Mouse (Mus musculus): ENCODE measurements around the gene Lrch3. TPM values are rescaled to one million over a fixed set of nuclear protein-coding genes. Genes with fewer than 3 reads are reported as not detected.
"Not testable (repeated sequence)": the region's sequence is repeated elsewhere in the genome, so short reads cannot be mapped to it uniquely, and the experiment has no call there.

Lrch3 gene
- total and polyA plus RNA-seq, 3 experiments, result 17.8 to 37.6 (median 31.3) TPM

GRCm38 (mm10) chr16:33055655-33056054, 141.8 kb downstream of the Lrch3 start:
- DNase-seq, result no peak

DNA sequence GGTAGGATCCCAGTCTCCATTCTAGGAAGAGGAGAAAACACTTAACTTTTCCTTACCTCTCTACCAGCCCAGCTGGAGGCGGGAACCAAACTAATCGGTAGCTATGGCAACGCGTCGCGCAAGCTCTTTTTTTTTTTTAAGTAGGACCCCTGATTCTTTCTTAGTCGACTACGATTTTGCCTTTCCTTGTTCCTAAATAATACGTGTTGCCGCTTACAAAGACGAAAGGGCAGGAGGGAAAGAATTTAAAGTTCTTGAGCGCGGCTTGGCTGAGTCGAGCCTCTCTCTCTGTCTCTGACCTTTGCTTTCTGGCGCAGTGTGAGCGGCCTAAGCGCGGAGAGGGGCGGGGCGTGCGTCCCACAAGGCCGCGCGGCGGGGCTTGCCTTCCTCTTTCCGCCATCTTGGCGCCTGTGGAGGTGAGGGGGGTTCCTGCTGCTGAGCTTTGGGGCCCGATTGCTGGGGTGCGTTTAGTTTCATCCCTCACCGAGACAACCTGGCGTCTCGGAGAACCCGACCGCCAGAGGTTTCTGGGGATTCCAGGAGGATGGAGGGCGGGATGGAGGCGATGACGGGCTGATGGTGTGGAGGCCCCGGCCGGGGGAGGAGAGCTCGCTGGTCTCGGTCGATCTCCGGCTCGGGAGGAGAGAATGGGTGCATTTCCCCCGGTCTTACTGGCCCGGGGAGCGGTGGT, 142.3 kb downstream of the Lrch3 start, which contains the start of the genes Iqcg and Rpl35a:
TSS of gene Iqcg (minus strand) at position 124 of the 691 bp plus-strand sequence.
TSS of gene Rpl35a (plus strand) at position 359 of the 691 bp plus-strand sequence.
- peak; percentile 92 for DNase-seq

- no peak for DNase-seq
Measured at GRCm38 (mm10) chr16:33056786-33057185, 142.9 kb downstream of the Lrch3 start.

- DNase-seq, result no peak
Measured at GRCm38 (mm10) chr16:33058033-33058432, 144.1 kb downstream of the Lrch3 start.

- DNase-seq, result not testable (repeated sequence)
Measured at GRCm38 (mm10) chr16:33058656-33059055, 144.8 kb downstream of the Lrch3 start.

DNA sequence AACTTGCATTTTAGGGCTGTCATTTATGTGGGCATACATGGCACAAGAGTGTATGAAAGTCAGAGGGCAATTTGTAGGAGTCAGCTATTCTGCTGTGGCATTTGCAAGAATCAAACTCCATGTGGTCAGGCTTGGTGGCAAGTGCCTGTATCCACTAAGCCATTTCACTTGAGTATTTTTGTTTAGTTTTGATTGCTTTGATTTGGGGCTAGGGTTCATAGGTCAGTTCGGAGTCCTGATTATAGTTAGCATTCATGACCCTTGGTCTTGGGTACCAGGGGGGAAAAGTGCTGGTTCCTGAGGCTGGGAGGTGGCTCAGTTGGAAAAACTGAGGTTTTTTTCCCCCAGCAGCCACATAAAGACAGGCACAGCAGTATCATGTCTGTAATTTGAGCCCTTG, 145.6 kb downstream of the Lrch3 start:
- no peak for DNase-seq

DNA sequence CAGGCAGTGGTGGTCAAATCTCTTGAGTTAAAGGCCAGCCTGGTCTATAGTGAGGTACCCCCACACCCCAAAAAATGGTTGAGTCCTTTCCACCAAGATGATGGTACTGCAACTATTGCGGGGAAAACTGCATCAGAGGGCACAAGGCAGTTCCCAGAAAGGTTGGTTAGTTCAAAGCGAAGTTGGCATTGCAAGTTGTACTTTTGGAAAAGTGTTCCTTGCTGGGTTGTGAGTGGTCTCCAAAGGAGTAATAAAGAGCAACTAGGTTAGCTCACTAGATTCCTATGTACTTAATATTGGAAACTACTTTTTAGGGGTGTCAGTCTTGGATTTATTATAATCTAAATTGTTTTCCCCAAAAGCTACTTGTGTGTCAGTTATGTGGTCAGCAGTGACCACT, 147.0 kb downstream of the Lrch3 start:
- DNase-seq, result no peak

GRCm38 (mm10) chr16:33061400-33061799, 147.5 kb downstream of the Lrch3 start:
- DNase-seq, result no peak

DNA sequence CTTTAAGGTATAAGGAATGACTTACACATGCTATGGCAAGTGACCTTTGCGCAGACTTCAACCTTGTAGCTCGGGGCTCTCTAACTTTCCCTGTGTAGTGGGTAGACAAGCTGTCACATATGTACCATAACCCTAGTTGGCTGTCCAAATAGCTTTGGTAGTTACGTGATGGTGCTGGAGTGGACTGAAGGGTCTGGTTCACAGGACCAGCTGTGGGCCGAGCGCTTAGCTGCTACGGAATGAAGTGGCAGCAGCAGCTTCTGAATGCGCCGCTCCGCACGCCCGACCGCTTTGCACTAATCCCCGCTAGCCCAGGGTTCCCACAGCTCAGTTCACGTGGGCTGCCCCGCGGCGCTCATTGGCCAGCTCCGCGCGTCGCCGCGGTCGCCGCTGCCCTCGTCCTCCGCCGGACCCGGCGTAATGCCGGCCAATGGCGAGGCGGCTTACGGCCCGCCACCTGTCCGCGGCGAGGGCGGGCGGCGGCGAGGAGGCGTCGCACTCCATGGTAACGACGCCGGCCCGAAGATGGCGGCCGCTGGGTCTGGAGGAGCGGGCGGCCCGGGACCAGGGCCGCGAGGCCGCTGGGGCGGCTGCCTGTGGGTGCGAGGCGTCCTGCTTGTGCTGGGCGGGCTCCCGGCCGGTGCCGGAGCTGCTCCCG, 148.3 kb downstream of the Lrch3 start, which contains the start of gene Lmln:
TSS of gene Lmln (plus strand) at position 498 of the 658 bp plus-strand sequence.
- peak; percentile 97 for DNase-seq

- DNase-seq, result peak; percentile 90
Measured at GRCm38 (mm10) chr16:33062682-33063131, 148.8 kb downstream of the Lrch3 start.

DNA sequence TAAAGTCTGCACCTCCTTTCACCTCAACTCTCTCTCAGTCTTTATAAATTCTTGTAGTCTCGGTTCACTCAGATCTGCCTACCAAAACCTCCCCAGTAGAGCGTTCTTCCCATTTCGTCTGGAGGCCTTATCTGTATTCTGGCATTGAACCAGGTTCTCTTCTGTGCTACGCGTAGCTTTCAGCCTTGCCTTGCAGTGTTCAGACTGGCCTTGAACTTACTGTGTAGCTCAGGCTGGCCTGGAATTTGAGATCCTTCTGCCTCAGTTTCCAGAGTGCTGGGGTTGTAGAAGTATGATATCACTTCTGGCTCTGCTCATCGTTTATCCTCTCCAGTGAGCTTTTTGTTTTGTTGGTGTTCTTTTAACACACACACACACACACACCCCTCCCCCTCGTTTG, 149.4 kb downstream of the Lrch3 start:
- DNase-seq, result peak; percentile 43

GRCm38 (mm10) chr16:33064636-33065035, 150.7 kb downstream of the Lrch3 start:
- DNase-seq, result no peak

Other genes starting within 250 kb of the Lrch3 start
- not detected for gene Muc4, start 178.2 kb upstream of the Lrch3 start, total RNA-seq (2021)
- gene Muc4, start 178.2 kb upstream of the Lrch3 start, polyA plus RNA-seq (2012; rRNA removed), result not detected in 2 replicates
- under 1 TPM; 0.20 to 0.24 TPM for gene Muc20, start 116.7 kb upstream of the Lrch3 start, total RNA-seq (2021)
- not detected in 2 replicates for gene Muc20, start 116.7 kb upstream of the Lrch3 start, polyA plus RNA-seq (2012; rRNA removed)
- not detected for gene Smbd1, start 103.6 kb upstream of the Lrch3 start, total RNA-seq (2021)
- gene Smbd1, start 103.6 kb upstream of the Lrch3 start, polyA plus RNA-seq (2012; rRNA removed), result not detected in 2 replicates
- 100 to 1,000 TPM; 102 to 133 TPM for gene Fyttd1, start 36.6 kb upstream of the Lrch3 start, total RNA-seq (2021)
- gene Fyttd1, start 36.6 kb upstream of the Lrch3 start, polyA plus RNA-seq (2012; rRNA removed), result 2.7 and 2.9 TPM in 2 replicates
- 10 to 100 TPM; 23.7 to 32.4 TPM for gene Rubcn, start 36.3 kb upstream of the Lrch3 start, total RNA-seq (2021)
- gene Rubcn, start 36.3 kb upstream of the Lrch3 start, polyA plus RNA-seq (2012; rRNA removed), result 31.1 TPM in 2 replicates
- 1 to 10 TPM; 1.8 to 2.0 TPM for gene Iqcg, start 142.1 kb downstream of the Lrch3 start, total RNA-seq (2021)
- gene Iqcg, start 142.1 kb downstream of the Lrch3 start, polyA plus RNA-seq (2012; rRNA removed), result 0.01 and 0.06 TPM in 2 replicates
- gene Rpl35a, start 142.4 kb downstream of the Lrch3 start, total RNA-seq (2021), result 100 to 1,000 TPM; 378 to 722 TPM
- 23.8 and 26.0 TPM in 2 replicates for gene Rpl35a, start 142.4 kb downstream of the Lrch3 start, polyA plus RNA-seq (2012; rRNA removed)
- 10 to 100 TPM; 16.5 to 17.2 TPM for gene Lmln, start 148.4 kb downstream of the Lrch3 start, total RNA-seq (2021)
- 5.5 and 9.6 TPM in 2 replicates for gene Lmln, start 148.4 kb downstream of the Lrch3 start, polyA plus RNA-seq (2012; rRNA removed)

Data from adrenal gland, adult 2 months (tissue).